Mouse (Mus musculus) layer of hippocampus, adult 11-12 months (tissue): ENCODE results near the gene Rhd.
A peak's percentile ranks its signal among the peaks of the same experiment; 100 is the strongest.

Experiments used
- DNase-seq: peaks from one replicate; pipeline ENCODE4 v3.0.0; 2022; ENCODE audit warnings: low spot score

Gene Rhd

DNA sequence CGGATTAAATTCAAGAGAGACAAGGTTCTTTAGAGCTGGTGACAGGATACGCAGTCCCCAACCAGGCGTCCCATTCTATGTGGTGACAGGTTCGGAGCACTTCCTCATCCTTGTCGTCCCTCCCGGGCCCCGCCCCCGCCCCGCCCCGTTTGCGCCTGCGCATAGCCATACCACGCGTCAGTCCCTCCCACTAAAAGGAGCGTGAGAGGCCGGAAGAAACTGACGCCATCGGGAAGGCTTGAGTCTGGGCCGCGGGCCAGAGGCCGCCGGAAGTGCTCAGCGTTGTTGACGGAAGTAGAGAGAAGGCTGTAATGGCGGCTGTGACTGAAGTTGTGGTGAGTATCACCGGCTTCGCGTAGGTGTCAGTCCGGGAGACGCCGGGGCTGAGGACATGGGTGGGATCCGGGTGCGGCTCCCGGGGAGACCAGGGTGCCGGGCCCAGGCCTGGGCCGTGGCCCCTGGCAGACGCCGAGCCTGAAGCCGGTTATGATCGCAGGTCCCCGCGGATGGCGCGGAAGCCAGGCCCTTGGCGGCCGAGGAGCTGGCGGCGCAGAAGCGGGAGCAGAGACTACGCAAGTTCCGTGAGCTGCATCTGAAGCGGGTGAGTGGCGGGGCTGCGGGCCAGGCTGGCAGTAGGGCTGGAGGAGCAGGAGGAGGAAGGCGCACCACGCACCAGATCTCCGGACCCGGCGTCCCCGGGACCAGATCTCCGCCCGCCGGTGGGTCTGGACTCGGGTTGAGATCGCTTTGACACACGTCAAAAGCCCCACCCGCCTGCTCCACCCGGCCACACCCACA is 66.5 kb downstream of the Rhd start, which contains the start of gene Syf2:
Gene Syf2 (plus strand): TSS at position 215 of the 798 bp plus-strand sequence.
- peak; percentile 95 for DNase-seq

GRCm38 (mm10) chr4:134937240-134938176 is 73.2 kb downstream of the Rhd start:
- DNase-seq = no peak

- DNase-seq = no peak
These were observed 75.6 kb downstream of the Rhd start for GRCm38 (mm10) chr4:134939900-134940299.

GRCm38 (mm10) chr4:134943758-134944538 is 79.6 kb downstream of the Rhd start:
- DNase-seq = no peak
